Mouse (Mus musculus): ENCODE data around the gene Tnp2. TPM values are rescaled to one million over a fixed set of nuclear protein-coding genes. Genes with fewer than 3 reads are reported as not detected.

Tnp2 gene
- total RNA-seq, 2 experiments from 2014 or later = not detected

Other genes starting within 250 kb of the Tnp2 start
- 10 to 100 TPM; 43.5 to 50.3 TPM for gene Dexi, start 245.6 kb downstream of the Tnp2 start, total RNA-seq (2021)
- 10 to 100 TPM; 74.1 to 76.7 TPM for gene Clec16a, start 243.3 kb downstream of the Tnp2 start, total RNA-seq (2021)
- 1 to 10 TPM; 1.3 TPM for gene Socs1, start 3.1 kb downstream of the Tnp2 start, total RNA-seq (2021)
- not detected for gene Prm3, start 2.3 kb upstream of the Tnp2 start, total RNA-seq (2021)
- gene Prm2, start 7.5 kb upstream of the Tnp2 start, total RNA-seq (2021) = not detected
- not detected for gene Prm1, start 17.2 kb upstream of the Tnp2 start, total RNA-seq (2021)
- gene Gm11172, start 24.3 kb upstream of the Tnp2 start, total RNA-seq (2021) = not detected
- under 1 TPM; 0.19 to 0.40 TPM for gene Rmi2, start 46.4 kb upstream of the Tnp2 start, total RNA-seq (2021)